ENCODE assay signal across 9 mouse cellular contexts in the genomic region with DNA sequence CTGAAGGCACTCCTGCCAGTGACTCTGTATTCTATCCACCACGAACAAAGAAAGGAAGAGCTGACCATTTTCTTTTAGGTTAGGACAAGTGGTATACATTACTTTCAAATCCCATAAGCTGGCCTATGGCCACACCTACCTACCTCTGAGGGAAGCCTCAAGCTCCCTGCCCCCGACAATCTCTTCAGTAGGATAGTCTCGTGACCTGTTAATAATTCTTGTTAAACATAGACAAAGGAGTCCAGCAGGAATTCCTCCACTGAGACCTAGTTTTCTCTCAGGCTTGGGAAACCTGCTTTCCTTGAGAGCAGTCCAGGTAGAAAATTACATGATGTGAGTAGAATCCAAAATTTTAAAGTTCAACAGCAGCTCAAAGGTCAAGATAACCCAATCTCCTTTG.
"Had no signal": no experiment of that assay in that cellular context is flagged by ENCODE, and none has a peak within 500 bp of the region (broad histone marks: within the 10 kb centered on the region; RNA-seq: fewer than 3 reads in every experiment).

No protein-coding gene starts in this region.

- H3K9me3 ChIP-seq: hindbrain, embryonic 15.5 days; limb, embryonic 15.5 days; midbrain, embryonic 12.5 days had no signal

- H3K4me2 ChIP-seq: hindbrain, embryonic 15.5 days; limb, embryonic 15.5 days; midbrain, embryonic 12.5 days had no signal

- H3K4me3 ChIP-seq: hindbrain, embryonic 15.5 days; limb, embryonic 15.5 days; midbrain, embryonic 12.5 days had no signal

- H3K27me3 ChIP-seq: hindbrain, embryonic 15.5 days; limb, embryonic 15.5 days had no signal

- H3K4me1 ChIP-seq: limb, embryonic 15.5 days had no signal

- DNase-seq: layer of hippocampus, postnatal 36 days; lung, adult 18-20 months; spleen, adult 18-20 months; thymus, adult 18-20 months; thymus, postnatal 14 days had no signal

- H3K9ac ChIP-seq: hindbrain, embryonic 15.5 days; limb, embryonic 15.5 days; liver, embryonic 14.5 days; midbrain, embryonic 12.5 days had no signal

- H3K27ac ChIP-seq: hindbrain, embryonic 15.5 days; limb, embryonic 15.5 days; liver, embryonic 14.5 days; midbrain, embryonic 12.5 days had no signal

- H3K36me3 ChIP-seq: hindbrain, embryonic 15.5 days; limb, embryonic 15.5 days; midbrain, embryonic 12.5 days had no signal
